Mouse (Mus musculus): ENCODE measurements around the gene Def8.

DNA sequence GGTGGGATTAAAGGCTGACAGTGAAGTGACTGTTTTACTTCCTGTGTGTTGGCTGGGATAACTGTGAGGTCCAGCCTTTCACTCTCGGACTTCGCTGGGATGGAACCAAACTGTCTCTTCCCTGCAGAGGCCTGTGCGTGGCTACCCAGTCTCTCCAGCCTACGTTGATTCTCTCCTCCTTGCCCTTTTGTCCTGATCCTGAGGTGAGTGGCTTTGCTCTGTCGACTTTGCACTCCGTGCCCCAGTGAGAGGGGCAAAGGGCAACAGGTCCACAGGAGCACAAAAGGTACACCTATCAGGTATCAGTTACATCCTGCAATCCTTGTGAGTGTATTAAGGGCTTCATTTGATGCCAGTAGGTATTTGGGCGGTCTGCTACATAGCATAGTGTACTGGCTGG lies at the start of gene Def8:
- TF ChIP-seq CTCF (IDR thresholded peaks at IDR 0.05; ENCODE audit: low read depth, low read length) (no peak), TAL1 (conservative IDR thresholded peaks at IDR 0.05; ENCODE audit: low read depth, low read length) (no peak), GATA1 (IDR thresholded peaks at IDR 0.05; ENCODE audit: borderline replicate concordance, low read length) (no peak), POLR2AphosphoS5 (IDR thresholded peaks at IDR 0.05; ENCODE audit: insufficient replicate concordance, low read depth, low read length) (no peak)

All from G1E (cell line).